Mouse (Mus musculus) lung, postnatal 10 days (tissue): Measurements from ENCODE around the gene Pskh1.

Experiments
- DNase-seq: peaks from one replicate; pipeline ENCODE4 v3.0.0; 2021

Gene Pskh1

DNA sequence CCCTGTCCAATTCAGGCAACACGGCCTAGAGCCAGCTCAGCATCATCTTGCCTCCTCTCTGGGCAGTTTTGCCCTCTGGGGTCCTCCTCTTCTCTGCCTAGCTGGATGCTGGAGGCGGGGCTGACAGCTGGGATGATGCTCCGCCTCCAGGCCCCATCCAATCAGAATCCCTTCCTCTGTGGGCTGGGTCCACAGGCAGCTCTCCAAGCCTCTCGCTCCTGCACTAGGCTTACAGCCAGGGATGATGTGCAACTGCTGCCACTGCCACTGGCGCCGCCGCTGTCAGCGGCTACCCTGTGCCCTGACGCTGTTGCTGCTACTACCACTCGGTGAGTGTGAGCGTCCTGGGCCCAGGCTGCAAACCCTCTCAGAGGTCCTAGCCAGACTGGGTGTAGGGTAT is 6.9 kb upstream of the Pskh1 start, which contains the start of gene Nrn1l:
Nrn1l (plus strand) TSS at position 229 of the 400 bp plus-strand sequence.
- peak; percentile 92 for DNase-seq

DNA sequence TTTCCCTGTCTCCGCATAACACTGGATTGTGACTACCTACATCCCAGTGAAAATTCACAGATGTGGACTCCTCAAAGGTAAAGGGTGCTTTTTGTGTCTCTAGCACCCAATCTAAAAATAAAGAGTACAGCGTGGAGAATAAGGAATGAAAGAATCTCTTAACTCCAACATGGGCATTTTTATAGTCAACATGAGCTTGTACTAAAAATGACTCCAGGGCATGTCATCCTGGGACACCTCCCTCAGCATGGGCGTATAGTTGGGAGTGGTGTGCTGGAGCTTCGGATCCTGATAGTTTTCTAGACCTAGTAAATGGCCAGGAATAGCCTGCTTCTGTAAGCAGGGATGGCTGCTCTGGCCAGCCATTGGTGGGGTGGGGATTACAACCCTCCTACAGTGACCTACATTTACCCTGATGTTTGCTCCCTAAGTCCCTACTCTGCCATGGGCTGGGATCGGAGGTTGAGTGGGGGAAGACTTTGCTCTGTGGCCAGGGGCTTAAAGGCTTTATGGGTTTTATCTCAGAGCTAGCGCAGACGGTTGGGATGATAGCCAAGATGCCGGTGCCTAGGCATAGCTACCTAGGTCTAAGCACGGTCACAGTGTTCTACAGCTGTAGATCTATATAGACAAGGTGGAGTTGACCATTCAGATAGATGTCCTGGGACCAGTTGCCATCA is 2.3 kb upstream of the Pskh1 start:
- no peak for DNase-seq

DNA sequence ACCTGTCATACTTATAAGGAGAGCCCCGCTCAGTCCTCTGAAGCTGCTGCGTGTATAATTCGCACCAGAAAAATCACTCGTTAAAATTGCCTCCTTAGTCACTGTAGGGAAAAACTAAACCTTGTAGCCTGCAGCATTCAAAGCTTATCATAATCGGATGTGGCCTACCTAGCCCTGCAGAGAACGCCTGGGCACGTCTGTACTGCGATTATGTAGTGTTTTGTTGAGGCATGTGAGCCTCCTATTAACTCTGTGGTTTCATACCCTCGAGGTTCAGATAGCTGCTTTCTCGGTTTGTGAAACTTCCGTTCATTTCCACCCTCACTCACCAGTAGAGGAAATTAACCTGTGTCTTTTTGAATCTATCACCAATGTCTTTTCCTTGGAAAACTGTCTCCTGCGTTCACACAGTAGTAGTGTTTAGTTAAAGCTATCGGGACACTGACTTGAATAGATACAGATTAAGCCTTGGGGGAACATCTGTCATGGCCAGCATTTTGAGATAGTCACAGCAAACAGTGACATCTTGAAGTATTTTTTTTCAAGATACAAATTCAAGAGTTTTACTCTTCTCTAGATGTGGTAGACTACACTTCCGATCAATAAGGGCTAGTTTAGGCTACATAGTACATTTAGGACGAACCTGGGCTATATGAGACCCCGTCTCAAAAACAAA is 838 bp downstream of the Pskh1 start:
- no peak for DNase-seq

DNA sequence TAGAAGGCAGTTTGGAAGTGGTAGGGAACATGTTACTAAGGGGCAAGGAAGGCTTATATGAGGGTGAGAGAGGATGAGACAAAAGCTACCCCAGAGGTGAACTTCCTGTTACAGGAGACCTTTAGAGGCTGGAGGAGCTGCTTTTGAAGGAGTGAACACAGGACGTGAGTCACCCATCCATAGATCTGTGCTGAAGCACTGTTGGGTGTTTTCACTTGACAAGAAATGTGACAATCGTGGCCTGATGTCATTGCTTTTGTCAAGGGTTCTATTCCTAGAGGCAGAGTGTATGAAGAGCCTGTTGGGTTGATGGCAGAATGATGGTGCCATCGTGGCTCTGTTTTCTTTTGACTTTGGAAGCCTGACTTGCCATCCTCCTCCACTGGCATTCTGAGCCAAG is 19.1 kb downstream of the Pskh1 start:
- DNase-seq, result no peak

GRCm38 (mm10) chr8:105925123-105925522 is 24.9 kb downstream of the Pskh1 start:
- DNase-seq, result no peak

DNA sequence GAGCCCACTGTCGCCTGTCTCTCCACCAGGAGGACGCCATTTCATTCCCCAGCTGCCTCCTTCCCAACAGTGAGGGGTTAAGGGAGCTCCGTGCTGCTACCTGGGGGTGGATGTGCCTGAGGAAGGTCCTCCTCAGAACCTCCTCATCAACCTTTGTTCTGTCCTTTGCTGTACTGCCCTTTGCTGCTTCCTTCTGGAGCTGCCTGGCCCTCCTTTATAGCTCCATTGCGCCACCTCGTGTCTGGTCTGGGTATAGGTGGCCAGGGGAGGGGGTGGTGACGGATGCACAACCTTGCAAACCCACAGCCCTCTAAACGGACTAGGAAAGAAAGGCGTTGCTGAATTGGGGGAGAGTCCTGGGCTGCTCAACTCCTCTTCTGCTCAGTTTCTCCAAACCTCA is 30.4 kb downstream of the Pskh1 start:
- peak; percentile 90 for DNase-seq

- no peak for DNase-seq
Measured at GRCm38 (mm10) chr8:105931271-105931670, 31.0 kb downstream of the Pskh1 start.

DNA sequence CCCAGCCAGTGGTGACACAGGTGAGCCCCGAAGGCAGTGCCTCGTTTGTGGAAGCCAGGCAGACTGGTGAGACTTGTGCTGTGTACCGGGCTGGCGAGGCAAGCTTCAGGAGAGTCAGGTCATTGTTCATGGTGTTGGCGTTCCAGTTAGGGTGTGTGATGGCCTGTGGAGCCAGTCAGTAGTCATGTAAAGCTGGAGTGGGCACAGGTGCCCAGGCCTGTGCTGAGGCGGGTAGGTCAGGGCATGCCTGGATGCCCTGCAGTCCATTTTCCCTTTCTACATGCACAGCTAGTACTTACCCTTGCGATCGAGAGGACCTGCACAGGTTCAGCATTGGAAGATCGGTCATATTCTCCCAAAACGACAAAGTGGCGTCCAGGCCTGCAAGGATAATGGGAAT is 32.3 kb downstream of the Pskh1 start:
- no peak for DNase-seq

- no peak for DNase-seq
Measured at GRCm38 (mm10) chr8:105933762-105934161, 33.5 kb downstream of the Pskh1 start, which contains the start of gene Ctrl. Gene Ctrl (minus strand): TSS chr8:105933862.

DNA sequence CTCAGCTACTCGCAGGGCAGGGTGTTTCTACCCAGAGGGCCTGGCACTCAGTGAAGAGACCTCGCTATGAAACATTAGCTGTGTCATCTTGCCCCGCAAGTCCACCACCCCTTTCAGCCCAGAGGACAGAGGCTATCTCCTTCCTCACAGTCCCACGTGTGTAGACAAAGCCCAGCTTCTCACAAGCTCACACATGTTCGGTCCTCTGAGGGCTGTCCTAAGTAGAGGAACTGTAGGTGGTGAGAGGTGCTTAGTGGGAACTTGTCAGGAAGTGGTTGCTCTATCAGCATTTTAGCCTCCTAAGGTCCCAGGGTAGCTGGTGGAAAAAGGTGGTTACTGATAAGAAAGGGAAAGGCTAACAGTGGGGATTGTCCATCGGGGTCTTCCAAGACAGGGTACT is 34.9 kb downstream of the Pskh1 start:
- DNase-seq, result no peak

- no peak for DNase-seq
Measured at GRCm38 (mm10) chr8:105935863-105936603, 35.8 kb downstream of the Pskh1 start.

DNA sequence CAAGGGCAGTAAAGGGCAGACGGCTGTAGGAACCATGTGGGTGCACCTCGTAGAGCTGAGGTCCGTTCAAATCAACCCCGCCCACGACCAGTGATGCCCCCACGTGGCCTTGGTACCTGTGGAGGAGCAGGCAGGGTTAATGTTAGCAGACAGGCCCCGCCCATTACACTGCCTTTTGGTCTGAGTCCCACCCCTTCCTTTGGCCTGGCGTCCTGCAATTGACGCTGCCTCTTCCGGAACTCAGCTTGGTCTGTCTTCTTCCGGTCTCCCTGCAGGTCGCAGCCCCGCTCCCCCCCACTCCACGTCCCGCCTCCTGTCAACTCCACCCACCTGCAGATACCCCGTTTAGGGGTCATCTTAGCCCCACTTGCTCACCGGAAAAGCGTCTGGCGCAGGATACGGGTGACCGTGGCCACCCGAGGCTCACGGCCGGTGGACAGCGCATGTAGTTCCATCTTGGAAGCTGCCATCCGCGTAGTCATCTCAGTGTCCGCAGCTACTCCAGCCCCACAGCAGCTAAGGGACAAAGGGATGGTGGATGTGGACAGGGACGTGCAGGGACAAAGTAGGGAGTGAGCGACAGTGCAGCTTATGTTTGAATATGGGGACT is 36.7 kb downstream of the Pskh1 start:
- DNase-seq, result peak; percentile 94

- DNase-seq, result peak; percentile 54
Measured at GRCm38 (mm10) chr8:105937496-105938305, 37.5 kb downstream of the Pskh1 start.

DNA sequence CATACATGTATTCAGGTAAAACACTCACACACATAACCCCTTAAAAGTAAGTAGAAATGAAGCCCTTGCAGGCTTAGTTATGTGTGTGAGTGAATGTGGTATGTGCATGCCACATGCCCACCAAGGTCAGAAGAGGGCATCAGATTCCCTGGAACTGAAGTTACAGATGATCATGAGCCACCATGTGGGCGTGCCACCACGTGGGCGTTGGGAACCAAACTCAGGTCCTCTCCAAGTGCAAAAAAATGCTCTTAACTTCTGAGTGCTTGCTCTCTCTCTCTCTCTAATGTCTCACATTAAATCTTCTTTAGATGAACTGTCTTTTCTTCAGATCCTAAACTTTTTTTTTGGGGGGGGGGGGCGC is 38.0 kb downstream of the Pskh1 start, which contains the start of gene Psmb10:
Psmb10 (minus strand) TSS at position 139 of the 364 bp plus-strand sequence.
- peak; percentile 40 for DNase-seq

DNA sequence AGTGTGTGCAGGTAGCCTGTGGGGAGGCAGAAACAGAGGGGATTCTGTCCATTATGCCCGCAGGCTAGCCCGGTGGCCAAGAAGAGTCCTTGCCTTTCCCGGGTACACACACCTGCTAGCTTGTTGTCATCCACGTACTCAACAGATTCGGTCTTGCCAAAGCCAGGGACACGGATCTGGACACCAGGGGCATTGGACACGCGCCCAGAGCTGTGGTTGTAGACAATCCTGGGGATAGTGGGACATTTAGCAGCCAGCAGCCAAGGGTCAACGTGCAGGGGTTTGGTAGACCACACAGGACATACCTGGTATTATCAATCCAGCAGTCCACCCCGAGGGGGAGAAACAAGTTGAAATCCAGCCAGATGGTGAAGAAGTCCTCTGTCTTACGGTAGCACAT is 41.8 kb downstream of the Pskh1 start:
- no peak for DNase-seq

- DNase-seq, result no peak
Measured at GRCm38 (mm10) chr8:105942542-105942941, 42.3 kb downstream of the Pskh1 start.

DNA sequence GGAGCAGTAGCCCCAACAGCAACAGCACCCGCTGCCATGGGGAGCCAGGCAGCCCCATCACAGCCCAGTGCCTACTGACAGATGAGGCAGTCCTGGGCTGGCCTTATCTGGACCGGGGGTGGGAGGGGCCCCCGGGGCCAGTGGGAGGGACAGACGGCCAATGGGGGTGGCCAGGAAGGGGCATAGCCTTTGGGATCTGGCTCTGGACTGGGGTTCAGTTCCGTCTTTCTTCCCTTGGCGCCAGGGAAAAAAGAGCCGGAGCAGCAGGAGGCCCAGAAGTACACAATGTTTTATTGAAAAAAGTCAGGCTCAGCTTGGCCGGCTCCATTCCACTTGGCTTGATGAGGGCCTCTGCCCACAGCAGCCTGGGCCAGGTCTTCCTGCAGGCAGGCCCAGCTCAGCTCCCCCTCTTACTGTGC is 43.1 kb downstream of the Pskh1 start, which contains the start of gene Lcat:
Lcat (minus strand) TSS at position 62 of the 419 bp plus-strand sequence.
- DNase-seq, result no peak

GRCm38 (mm10) chr8:105949350-105949749 is 49.1 kb downstream of the Pskh1 start:
- peak; percentile 71 for DNase-seq

- DNase-seq, result peak; percentile 81
Measured at GRCm38 (mm10) chr8:105951057-105951659, 50.9 kb downstream of the Pskh1 start.

DNA sequence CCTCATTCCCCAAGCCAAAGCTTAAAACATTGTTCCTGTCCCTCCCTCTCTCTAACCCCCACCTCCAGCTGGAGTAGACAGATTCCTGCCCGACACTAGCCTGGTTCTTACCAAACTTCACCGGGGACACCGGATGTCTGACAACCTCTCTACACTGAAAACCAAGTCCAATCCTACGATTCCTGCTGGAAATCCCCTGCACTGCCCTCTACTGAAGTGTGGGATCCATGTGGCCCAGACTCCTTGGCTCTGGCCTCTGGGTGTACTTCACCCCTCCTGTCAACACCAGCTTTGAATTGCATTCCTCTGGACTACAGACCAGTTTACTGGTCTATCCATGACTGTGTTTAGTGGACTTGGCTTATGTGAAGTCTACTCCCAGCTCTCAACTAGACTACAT is 56.3 kb downstream of the Pskh1 start:
- DNase-seq, result peak; percentile 35

- peak; percentile 79 for DNase-seq
Measured at GRCm38 (mm10) chr8:105957813-105958212, 57.6 kb downstream of the Pskh1 start.

- DNase-seq, result peak; percentile 56
Measured at GRCm38 (mm10) chr8:105959350-105959749, 59.1 kb downstream of the Pskh1 start.
